Mouse (Mus musculus): ENCODE measurements at regions not wholly inside any gene's neighbourhood (a gene's known extent, or its start where the extent isn't known, plus 50 kb on each side); places are given as distances from the start of the nearest gene placed in this dataset.
"Not testable (repeated sequence)": the region's sequence is repeated elsewhere in the genome, so short reads cannot be mapped to it uniquely, and the experiment has no call there.

- peak; percentile 58; the same call in 1 of the 2 replicates for ATAC-seq (replicated peaks; ENCODE audit: insufficient number of reproducible peaks, insufficient read depth, low FRiP score, low read depth)
- Histone ChIP-seq H3K4me1 (replicated peaks) (no peaks in the 10 kb centered on the region), H3K9me3 (replicated peaks) (no peaks in the 10 kb centered on the region), H3K36me3 (no peaks in the 10 kb centered on the region), H3K9ac (no peak overlapping the region), H3K4me3 (no peak overlapping the region), H3K27me3 (no peaks in the 10 kb centered on the region), H3K4me2 (no peak overlapping the region), H3K27ac (peak overlapping the region; percentile 16; the same call in 1 of the 2 replicates)
- WGBS: 44% methylated on average over 3 of the region's 3 CpGs
These were observed 105.2 kb upstream of the Gucy1a1 start for GRCm38 (mm10) chr3:82250796-82251261.

- no peaks in the 10 kb centered on the region for H3K36me3 ChIP-seq
- no peak for ATAC-seq (replicated peaks; ENCODE audit: insufficient number of reproducible peaks, insufficient read depth, low FRiP score, low read depth)
- no peaks in the 10 kb centered on the region for H3K4me1 ChIP-seq (replicated peaks)
- H3K4me2 ChIP-seq: no peak overlapping the region
- H3K27me3 ChIP-seq: no peaks in the 10 kb centered on the region
- no peak overlapping the region for H3K4me3 ChIP-seq
- H3K9ac ChIP-seq: no peak overlapping the region
- 43% methylated on average over 6 of the region's 6 CpGs for WGBS
- peak overlapping the region; percentile 16 for H3K27ac ChIP-seq
- no peaks in the 10 kb centered on the region for H3K9me3 ChIP-seq (replicated peaks)
These were observed 104.6 kb upstream of the Gucy1a1 start for GRCm38 (mm10) chr3:82249968-82250795.

GRCm38 (mm10) chr3:82236377-82237057 lies 90.9 kb upstream of the Gucy1a1 start:
- no peak for ATAC-seq (replicated peaks; ENCODE audit: insufficient number of reproducible peaks, insufficient read depth, low FRiP score, low read depth)
- Histone ChIP-seq H3K4me1 (replicated peaks) (no peaks in the 10 kb centered on the region), H3K27ac (no peak overlapping the region), H3K4me3 (no peak overlapping the region), H3K9ac (no peak overlapping the region), H3K27me3 (no peaks in the 10 kb centered on the region), H3K4me2 (no peak overlapping the region), H3K9me3 (replicated peaks) (no peaks in the 10 kb centered on the region), H3K36me3 (no peaks in the 10 kb centered on the region)
- 48% methylated on average over 2 of the region's 2 CpGs for WGBS

- no peak overlapping the region for H3K27ac ChIP-seq
- no peaks in the 10 kb centered on the region for H3K36me3 ChIP-seq
- H3K4me3 ChIP-seq: no peak overlapping the region
- H3K4me2 ChIP-seq: no peak overlapping the region
- H3K9ac ChIP-seq: no peak overlapping the region
- no peaks in the 10 kb centered on the region for H3K9me3 ChIP-seq (replicated peaks)
- no peaks in the 10 kb centered on the region for H3K27me3 ChIP-seq
- no peaks in the 10 kb centered on the region for H3K4me1 ChIP-seq (replicated peaks)
- no peak for ATAC-seq (replicated peaks; ENCODE audit: insufficient number of reproducible peaks, insufficient read depth, low FRiP score, low read depth)
These were observed 88.7 kb upstream of the Gucy1a1 start for GRCm38 (mm10) chr3:82234306-82234705.

- H3K27me3 ChIP-seq: no peaks in the 10 kb centered on the region
- no peaks in the 10 kb centered on the region for H3K36me3 ChIP-seq
- H3K4me2 ChIP-seq: no peak overlapping the region
- 0 out of 2 replicates have a peak, but pooled peaks cover 2% of the 10 kb centered on the region for H3K4me1 ChIP-seq (replicated peaks)
- 74% methylated on average over 1 of the region's 1 CpGs for WGBS
- H3K9ac ChIP-seq: no peak overlapping the region
- H3K27ac ChIP-seq: no peak overlapping the region
- H3K4me3 ChIP-seq: no peak overlapping the region
- H3K9me3 ChIP-seq (replicated peaks): no peaks in the 10 kb centered on the region
- ATAC-seq (replicated peaks; ENCODE audit: insufficient number of reproducible peaks, insufficient read depth, low FRiP score, low read depth): no peak
These were observed 77.8 kb upstream of the Gucy1a1 start for GRCm38 (mm10) chr3:82223379-82223778.

- no peak for ATAC-seq (replicated peaks; ENCODE audit: insufficient number of reproducible peaks, insufficient read depth, low FRiP score, low read depth)
- Histone ChIP-seq H3K27me3 (no peaks in the 10 kb centered on the region), H3K36me3 (no peaks in the 10 kb centered on the region), H3K27ac (no peak overlapping the region), H3K9me3 (replicated peaks) (no peaks in the 10 kb centered on the region), H3K4me3 (no peak overlapping the region), H3K4me1 (replicated peaks) (0 out of 2 replicates have a peak, but pooled peaks cover 2% of the 10 kb centered on the region), H3K9ac (no peak overlapping the region), H3K4me2 (no peak overlapping the region)
- WGBS: 72% methylated on average over 1 of the region's 1 CpGs
These were observed 76.3 kb upstream of the Gucy1a1 start for GRCm38 (mm10) chr3:82221924-82222323.

- not testable (repeated sequence) for H3K4me2 ChIP-seq; ATAC-seq (replicated peaks; ENCODE audit: insufficient number of reproducible peaks, insufficient read depth, low FRiP score, low read depth); H3K4me1 ChIP-seq (replicated peaks); H3K4me3 ChIP-seq; H3K36me3 ChIP-seq; H3K27me3 ChIP-seq; H3K9ac ChIP-seq; H3K9me3 ChIP-seq (replicated peaks); H3K27ac ChIP-seq
- 65% methylated on average over 1 of the region's 1 CpGs for WGBS
These were observed 73.8 kb upstream of the Gucy1a1 start for GRCm38 (mm10) chr3:82219192-82219885.

GRCm38 (mm10) chr3:82214566-82215465 lies 69.2 kb upstream of the Gucy1a1 start:
- H3K27me3 ChIP-seq: no peaks in the 10 kb centered on the region
- H3K9ac ChIP-seq: no peak overlapping the region
- 0 out of 2 replicates have a peak, but pooled peaks cover 2% of the 10 kb centered on the region for H3K4me1 ChIP-seq (replicated peaks)
- H3K27ac ChIP-seq: no peak overlapping the region
- H3K4me3 ChIP-seq: no peak overlapping the region
- no peaks in the 10 kb centered on the region for H3K36me3 ChIP-seq
- 66% methylated on average over 6 of the region's 6 CpGs for WGBS
- no peaks in the 10 kb centered on the region for H3K9me3 ChIP-seq (replicated peaks)
- no peak overlapping the region for H3K4me2 ChIP-seq
- no peak for ATAC-seq (replicated peaks; ENCODE audit: insufficient number of reproducible peaks, insufficient read depth, low FRiP score, low read depth)

GRCm38 (mm10) chr3:82207321-82207720 lies 61.7 kb upstream of the Gucy1a1 start:
- H3K4me2 ChIP-seq: no peak overlapping the region
- H3K27me3 ChIP-seq: no peaks in the 10 kb centered on the region
- H3K9ac ChIP-seq: no peak overlapping the region
- ATAC-seq (replicated peaks; ENCODE audit: insufficient number of reproducible peaks, insufficient read depth, low FRiP score, low read depth): no peak
- no peak overlapping the region for H3K27ac ChIP-seq
- WGBS: 82% methylated on average over 5 of the region's 5 CpGs
- H3K4me3 ChIP-seq: no peak overlapping the region
- no peaks in the 10 kb centered on the region for H3K4me1 ChIP-seq (replicated peaks)
- no peaks in the 10 kb centered on the region for H3K9me3 ChIP-seq (replicated peaks)
- H3K36me3 ChIP-seq: no peaks in the 10 kb centered on the region

Data from heart, embryonic 15.5 days (tissue).